Comparison of ENCODE assay signal across 19 mouse cellular contexts in the genomic region with DNA sequence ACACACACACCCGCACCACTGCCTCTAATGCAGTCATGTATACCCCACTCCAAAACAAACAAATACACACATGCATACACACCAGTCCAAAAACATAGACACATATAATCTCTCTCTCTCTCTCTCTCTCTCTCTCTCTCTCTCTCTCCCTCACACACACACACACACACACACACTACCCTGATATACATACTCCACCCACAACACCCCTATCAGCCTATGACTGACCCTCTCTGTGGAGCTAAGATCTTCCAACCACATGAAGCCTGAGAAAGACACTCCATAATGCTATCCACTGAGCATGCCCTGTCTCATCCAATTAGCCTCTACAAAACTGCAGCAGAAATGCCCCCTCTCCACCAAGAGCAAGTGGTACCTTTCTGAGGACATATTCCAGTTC. TPM values are rescaled to one million over a fixed set of nuclear protein-coding genes. Genes with fewer than 3 reads are reported as not detected.
"Had no signal": no experiment of that assay in that cellular context is flagged by ENCODE, and none has a peak within 500 bp of the region (broad histone marks: within the 10 kb centered on the region; RNA-seq: fewer than 3 reads in every experiment).

No protein-coding gene starts in this region.

- H3K36me3 ChIP-seq: liver, embryonic 15.5 days; midbrain, embryonic 15.5 days; neural tube, embryonic 12.5 days; neural tube, embryonic 15.5 days had no signal

- ATAC-seq: inflammation-experienced regulatory T-cells, adult 6 months; intestine, embryonic 16.5 days; lung, postnatal 0 days; midbrain, embryonic 15.5 days had no signal

- H3K4me2 ChIP-seq: liver, embryonic 15.5 days; midbrain, embryonic 12.5 days; midbrain, embryonic 15.5 days; neural tube, embryonic 12.5 days; neural tube, embryonic 15.5 days had no signal

- H3K27ac ChIP-seq: left cerebral cortex, adult 2 months; liver, embryonic 15.5 days; midbrain, embryonic 12.5 days; midbrain, embryonic 15.5 days; neural tube, embryonic 12.5 days; neural tube, embryonic 15.5 days; stomach, postnatal 0 days had no signal

- H3K4me1 ChIP-seq: midbrain, embryonic 15.5 days; neural tube, embryonic 15.5 days had no signal

- H3K27me3 ChIP-seq: liver, embryonic 15.5 days; midbrain, embryonic 12.5 days; midbrain, embryonic 15.5 days; neural tube, embryonic 12.5 days; neural tube, embryonic 15.5 days had no signal

- DNase-seq: kidney, adult 18-20 months; kidney, adult 9 months; kidney, postnatal 10 days; kidney, postnatal 36 days; layer of hippocampus, postnatal 36 days; lung, adult 2 months; thymus, adult 2 months; thymus, postnatal 14 days; thymus, postnatal 4 days had no signal

- H3K9ac ChIP-seq: liver, embryonic 15.5 days; midbrain, embryonic 12.5 days; midbrain, embryonic 15.5 days; neural tube, embryonic 12.5 days; neural tube, embryonic 15.5 days had no signal

- H3K9me3 ChIP-seq: liver, embryonic 15.5 days; midbrain, embryonic 12.5 days; midbrain, embryonic 15.5 days; neural tube, embryonic 12.5 days; neural tube, embryonic 15.5 days had no signal

- H3K4me3 ChIP-seq: left cerebral cortex, adult 2 months; liver, embryonic 15.5 days; midbrain, embryonic 12.5 days; midbrain, embryonic 15.5 days; neural tube, embryonic 12.5 days; neural tube, embryonic 15.5 days had no signal

RNA-seq across cellular contexts. Expression of gene Mycbpap, which starts 50.3 kb away (rescaled TPM):
- polyA plus RNA-seq: inflammation-experienced regulatory T-cells, adult 6 months; liver, embryonic 15.5 days had no signal
